Mouse (Mus musculus): Measurements from ENCODE around the gene Sh3glb2. TPM values are rescaled to one million over a fixed set of nuclear protein-coding genes. Genes with fewer than 3 reads are reported as not detected.
A peak's percentile ranks its signal among the peaks of the same experiment; 100 is the strongest.

Gene Sh3glb2
- polyA plus RNA-seq, 1 experiment from 2014 or later, result 97.3 TPM

DNA sequence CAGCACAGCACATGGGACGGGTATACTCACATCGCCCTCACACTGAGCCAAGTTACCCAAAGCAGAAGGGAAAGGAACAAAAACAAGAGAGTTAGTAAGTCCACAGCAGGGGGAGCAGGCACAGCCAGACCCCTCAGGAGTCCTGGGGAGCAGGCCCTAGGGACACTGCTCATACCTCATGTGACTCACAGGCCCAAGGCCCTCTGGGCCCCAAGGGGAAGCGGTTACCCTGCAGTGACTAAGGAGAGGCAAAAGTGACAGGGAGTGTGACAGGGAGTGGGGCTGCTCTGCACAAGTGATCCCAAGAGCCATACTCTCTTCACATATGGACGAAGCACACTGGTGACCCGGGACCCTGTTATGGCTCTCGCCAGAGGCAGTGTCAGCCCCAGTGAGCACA, 9.9 kb downstream of the Sh3glb2 start:
- whole genome bisulfite sequencing, result 88% methylated on average over 6 of the region's 6 CpGs
- Histone ChIP-seq H3K4me3 (ENCODE audit: control insufficient read depth in 1 of 2, insufficient read depth in 1 of 2, low read depth in 1 of 2, low read length in 2 of 2) (no peak overlapping the region), H3K9ac (ENCODE audit: low read length) (no peak overlapping the region), H3K36me3 (ENCODE audit: control insufficient read depth, insufficient read depth, low read length) (peaks cover 91% of the 10 kb centered on the region), H3K9me3 (ENCODE audit: control insufficient read depth, low read length) (no peaks in the 10 kb centered on the region), H3K27ac (replicated peaks in 1 of 2; ENCODE audit: control insufficient read depth in 1 of 2, insufficient read depth in 1 of 2, low read depth in 2 of 2, low read length in 2 of 2) (no peak overlapping the region), H3K4me2 (ENCODE audit: low read length) (no peak overlapping the region), H3K4me1 (ENCODE audit: control insufficient read depth in 2 of 2, insufficient read depth in 2 of 2, low read length in 2 of 2) (peaks cover 6 to 8% of the 10 kb centered on the region in 2 experiments; a peak in 3 of 4 replicates), H3K27me3 (ENCODE audit: control insufficient read depth, insufficient read depth, low read length) (no peaks in the 10 kb centered on the region)
- ATAC-seq (ENCODE audit: insufficient number of reproducible peaks, insufficient read depth, low FRiP score, low read depth), result no peak

DNA sequence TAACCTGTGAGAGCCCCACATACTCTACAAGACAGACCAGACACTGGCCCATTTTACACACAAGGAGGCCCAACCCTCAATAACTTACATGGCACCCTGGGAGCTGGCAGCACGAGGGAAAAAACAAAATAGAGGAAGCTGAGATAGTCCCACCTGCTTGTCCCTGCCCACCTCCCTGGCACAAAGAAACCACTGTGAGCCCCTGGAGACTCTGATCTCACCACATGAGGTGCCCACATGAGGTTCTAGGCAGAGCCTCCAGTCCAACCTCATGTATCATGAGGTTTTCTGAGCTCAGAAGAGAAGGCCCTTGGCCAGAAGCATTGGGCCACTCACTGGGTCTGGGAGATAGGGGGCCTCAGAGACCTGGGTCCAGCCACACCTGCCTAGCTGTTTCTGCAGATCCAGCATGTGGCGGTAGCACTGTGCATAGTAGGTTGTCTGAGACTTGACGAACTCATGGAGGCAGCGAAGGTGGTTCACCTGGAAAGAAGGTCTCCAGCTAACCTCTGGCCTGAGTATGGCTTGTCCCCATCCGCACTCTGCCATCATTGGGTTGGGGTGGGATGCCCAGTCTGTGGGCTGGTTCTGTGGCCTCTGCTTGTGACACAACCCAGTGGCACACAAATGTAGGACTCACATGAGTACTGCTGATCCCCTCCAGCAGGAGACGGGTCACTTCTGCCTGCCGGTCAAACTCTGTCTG, 13.0 kb downstream of the Sh3glb2 start:
- Histone ChIP-seq H3K9me3 (ENCODE audit: control insufficient read depth, low read length) (no peaks in the 10 kb centered on the region), H3K9ac (ENCODE audit: low read length) (no peak overlapping the region), H3K4me2 (ENCODE audit: low read length) (no peak overlapping the region), H3K27ac (replicated peaks in 1 of 2; ENCODE audit: control insufficient read depth in 1 of 2, insufficient read depth in 1 of 2, low read depth in 2 of 2, low read length in 2 of 2) (no peak overlapping the region), H3K4me3 (ENCODE audit: control insufficient read depth in 1 of 2, insufficient read depth in 1 of 2, low read depth in 1 of 2, low read length in 2 of 2) (no peak overlapping the region), H3K36me3 (ENCODE audit: control insufficient read depth, insufficient read depth, low read length) (peaks cover 99% of the 10 kb centered on the region), H3K27me3 (ENCODE audit: control insufficient read depth, insufficient read depth, low read length) (no peaks in the 10 kb centered on the region), H3K4me1 (ENCODE audit: control insufficient read depth in 2 of 2, insufficient read depth in 2 of 2, low read length in 2 of 2) (peaks cover 13 to 17% of the 10 kb centered on the region in 2 experiments)
- 89% methylated on average over 7 of the region's 7 CpGs for WGBS
- ATAC-seq (ENCODE audit: insufficient number of reproducible peaks, insufficient read depth, low FRiP score, low read depth), result no peak

GRCm38 (mm10) chr2:30343601-30344137, 15.5 kb downstream of the Sh3glb2 start:
- Histone ChIP-seq H3K4me3 (ENCODE audit: control insufficient read depth in 1 of 2, insufficient read depth in 1 of 2, low read depth in 1 of 2, low read length in 2 of 2) (no peak overlapping the region), H3K27ac (replicated peaks in 1 of 2; ENCODE audit: control insufficient read depth in 1 of 2, insufficient read depth in 1 of 2, low read depth in 2 of 2, low read length in 2 of 2) (peak overlapping the region; percentile 71 to 82), H3K36me3 (ENCODE audit: control insufficient read depth, insufficient read depth, low read length) (peaks cover 99% of the 10 kb centered on the region), H3K9me3 (ENCODE audit: control insufficient read depth, low read length) (no peaks in the 10 kb centered on the region), H3K4me1 (ENCODE audit: control insufficient read depth in 2 of 2, insufficient read depth in 2 of 2, low read length in 2 of 2) (peaks cover 13 to 17% of the 10 kb centered on the region in 2 experiments), H3K4me2 (ENCODE audit: low read length) (no peak overlapping the region), H3K9ac (ENCODE audit: low read length) (peak overlapping the region; percentile 32), H3K27me3 (ENCODE audit: control insufficient read depth, insufficient read depth, low read length) (no peaks in the 10 kb centered on the region)
- WGBS, result 42% methylated on average over 14 of the region's 14 CpGs
- ATAC-seq (ENCODE audit: insufficient number of reproducible peaks, insufficient read depth, low FRiP score, low read depth), result peak; percentile 66

- Histone ChIP-seq H3K9me3 (ENCODE audit: control insufficient read depth, low read length) (no peaks in the 10 kb centered on the region), H3K9ac (ENCODE audit: low read length) (no peak overlapping the region), H3K27ac (replicated peaks in 1 of 2; ENCODE audit: control insufficient read depth in 1 of 2, insufficient read depth in 1 of 2, low read depth in 2 of 2, low read length in 2 of 2) (0 out of 4 replicates have a peak overlapping the region, but pooled peaks of 1 of the 2 experiments have one; percentile 71), H3K4me3 (ENCODE audit: control insufficient read depth in 1 of 2, insufficient read depth in 1 of 2, low read depth in 1 of 2, low read length in 2 of 2) (no peak overlapping the region), H3K36me3 (ENCODE audit: control insufficient read depth, insufficient read depth, low read length) (peaks cover 99% of the 10 kb centered on the region), H3K4me2 (ENCODE audit: low read length) (no peak overlapping the region), H3K4me1 (ENCODE audit: control insufficient read depth in 2 of 2, insufficient read depth in 2 of 2, low read length in 2 of 2) (peaks cover 13 to 17% of the 10 kb centered on the region in 2 experiments), H3K27me3 (ENCODE audit: control insufficient read depth, insufficient read depth, low read length) (no peaks in the 10 kb centered on the region)
- WGBS, result 90% methylated on average over 7 of the region's 7 CpGs
- ATAC-seq (ENCODE audit: insufficient number of reproducible peaks, insufficient read depth, low FRiP score, low read depth), result no peak
These were observed 16.6 kb downstream of the Sh3glb2 start for GRCm38 (mm10) chr2:30342544-30342943.

- no peak overlapping the region for H3K4me2 ChIP-seq (ENCODE audit: low read length)
- peaks cover 99% of the 10 kb centered on the region for H3K36me3 ChIP-seq (ENCODE audit: control insufficient read depth, insufficient read depth, low read length)
- H3K4me3 ChIP-seq (ENCODE audit: control insufficient read depth in 1 of 2, insufficient read depth in 1 of 2, low read depth in 1 of 2, low read length in 2 of 2), result no peak overlapping the region
- no peak for ATAC-seq (ENCODE audit: insufficient number of reproducible peaks, insufficient read depth, low FRiP score, low read depth)
- H3K4me1 ChIP-seq (ENCODE audit: control insufficient read depth in 2 of 2, insufficient read depth in 2 of 2, low read length in 2 of 2), result peaks cover 13 to 17% of the 10 kb centered on the region in 2 experiments
- no peaks in the 10 kb centered on the region for H3K9me3 ChIP-seq (ENCODE audit: control insufficient read depth, low read length)
- H3K9ac ChIP-seq (ENCODE audit: low read length), result no peak overlapping the region
- no peaks in the 10 kb centered on the region for H3K27me3 ChIP-seq (ENCODE audit: control insufficient read depth, insufficient read depth, low read length)
- H3K27ac ChIP-seq (replicated peaks in 1 of 2; ENCODE audit: control insufficient read depth in 1 of 2, insufficient read depth in 1 of 2, low read depth in 2 of 2, low read length in 2 of 2), result no peak overlapping the region
- 87% methylated on average over 3 of the region's 3 CpGs for WGBS
These were observed 17.1 kb downstream of the Sh3glb2 start for GRCm38 (mm10) chr2:30342061-30342460.

DNA sequence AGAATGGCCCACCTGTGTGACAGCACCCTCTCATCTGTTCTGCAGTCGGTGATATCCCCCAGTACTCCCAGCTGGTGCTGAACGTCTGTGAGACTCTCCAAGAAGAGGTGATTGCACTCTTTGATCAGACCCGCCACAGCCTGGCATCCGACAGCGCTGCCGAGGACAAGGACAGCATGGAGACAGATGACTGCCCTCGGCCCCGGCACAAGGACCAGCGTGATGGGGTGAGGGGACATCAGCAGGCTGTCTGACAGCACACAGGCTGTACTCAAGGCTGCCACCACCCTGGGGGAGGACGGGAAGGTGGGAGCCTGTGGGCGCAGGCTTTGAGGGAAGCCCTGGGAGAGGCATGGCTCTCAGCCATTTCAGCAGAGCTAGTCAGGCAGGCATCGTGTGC, 22.0 kb downstream of the Sh3glb2 start:
- Histone ChIP-seq H3K27me3 (ENCODE audit: control insufficient read depth, insufficient read depth, low read length) (no peaks in the 10 kb centered on the region), H3K9me3 (ENCODE audit: control insufficient read depth, low read length) (no peaks in the 10 kb centered on the region), H3K9ac (ENCODE audit: low read length) (no peak overlapping the region), H3K4me2 (ENCODE audit: low read length) (no peak overlapping the region), H3K4me1 (ENCODE audit: control insufficient read depth in 2 of 2, insufficient read depth in 2 of 2, low read length in 2 of 2) (no peaks in the 10 kb centered on the region; a peak in 1 of 4 replicates), H3K27ac (replicated peaks in 1 of 2; ENCODE audit: control insufficient read depth in 1 of 2, insufficient read depth in 1 of 2, low read depth in 2 of 2, low read length in 2 of 2) (0 out of 4 replicates have a peak overlapping the region, but pooled peaks of 1 of the 2 experiments have one; percentile 24), H3K4me3 (ENCODE audit: control insufficient read depth in 1 of 2, insufficient read depth in 1 of 2, low read depth in 1 of 2, low read length in 2 of 2) (no peak overlapping the region), H3K36me3 (ENCODE audit: control insufficient read depth, insufficient read depth, low read length) (peaks cover 99% of the 10 kb centered on the region)
- no peak for ATAC-seq (ENCODE audit: insufficient number of reproducible peaks, insufficient read depth, low FRiP score, low read depth)
- WGBS, result 45% methylated on average over 12 of the region's 12 CpGs

DNA sequence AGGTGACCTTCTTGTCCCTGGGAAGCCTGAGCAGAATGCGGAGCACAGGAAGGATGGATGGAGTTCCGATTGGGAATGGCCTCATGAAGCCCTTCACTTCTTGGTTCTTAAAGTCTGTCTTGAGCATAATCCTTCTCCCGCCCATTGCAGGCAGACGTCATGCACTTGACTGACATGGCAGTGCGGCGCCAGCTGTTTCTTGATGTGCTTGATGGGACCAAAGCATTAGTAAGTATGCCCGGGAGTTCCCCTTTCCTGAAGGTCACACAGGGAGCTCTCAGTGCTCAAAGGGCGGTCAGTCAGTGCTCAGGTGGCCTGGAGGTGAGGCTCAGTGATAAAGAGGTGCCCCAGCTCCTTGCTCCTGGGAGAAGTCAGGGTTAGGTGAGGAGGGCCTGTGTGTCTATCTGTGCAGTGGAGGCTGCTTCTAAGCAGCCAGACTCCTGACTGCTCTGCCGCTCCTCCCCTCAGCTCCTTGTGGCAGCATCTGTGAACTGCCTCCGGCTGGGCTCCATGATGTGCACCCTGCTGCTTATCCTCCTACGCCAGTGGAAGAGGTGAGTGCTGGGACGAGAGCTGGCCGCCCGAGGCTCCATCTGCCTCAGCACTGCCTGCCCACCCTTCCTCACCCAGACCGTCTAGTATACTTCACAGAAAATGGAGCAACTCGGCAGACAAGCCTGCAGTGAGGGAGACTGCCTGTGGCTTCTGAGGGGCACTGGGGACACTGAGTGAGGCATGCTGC, 22.8 kb downstream of the Sh3glb2 start:
- ATAC-seq (ENCODE audit: insufficient number of reproducible peaks, insufficient read depth, low FRiP score, low read depth), result no peak
- no peak overlapping the region for H3K9ac ChIP-seq (ENCODE audit: low read length)
- no peak overlapping the region for H3K27ac ChIP-seq (replicated peaks in 1 of 2; ENCODE audit: control insufficient read depth in 1 of 2, insufficient read depth in 1 of 2, low read depth in 2 of 2, low read length in 2 of 2)
- no peaks in the 10 kb centered on the region for H3K9me3 ChIP-seq (ENCODE audit: control insufficient read depth, low read length)
- H3K4me1 ChIP-seq (ENCODE audit: control insufficient read depth in 2 of 2, insufficient read depth in 2 of 2, low read length in 2 of 2), result no peaks in the 10 kb centered on the region; a peak in 1 of 4 replicates
- no peak overlapping the region for H3K4me3 ChIP-seq (ENCODE audit: control insufficient read depth in 1 of 2, insufficient read depth in 1 of 2, low read depth in 1 of 2, low read length in 2 of 2)
- no peaks in the 10 kb centered on the region for H3K27me3 ChIP-seq (ENCODE audit: control insufficient read depth, insufficient read depth, low read length)
- H3K36me3 ChIP-seq (ENCODE audit: control insufficient read depth, insufficient read depth, low read length), result peaks cover 99% of the 10 kb centered on the region
- H3K4me2 ChIP-seq (ENCODE audit: low read length), result no peak overlapping the region
- WGBS, result 80% methylated on average over 16 of the region's 16 CpGs
